Mouse (Mus musculus): ENCODE data around the gene Asb15.

DNA sequence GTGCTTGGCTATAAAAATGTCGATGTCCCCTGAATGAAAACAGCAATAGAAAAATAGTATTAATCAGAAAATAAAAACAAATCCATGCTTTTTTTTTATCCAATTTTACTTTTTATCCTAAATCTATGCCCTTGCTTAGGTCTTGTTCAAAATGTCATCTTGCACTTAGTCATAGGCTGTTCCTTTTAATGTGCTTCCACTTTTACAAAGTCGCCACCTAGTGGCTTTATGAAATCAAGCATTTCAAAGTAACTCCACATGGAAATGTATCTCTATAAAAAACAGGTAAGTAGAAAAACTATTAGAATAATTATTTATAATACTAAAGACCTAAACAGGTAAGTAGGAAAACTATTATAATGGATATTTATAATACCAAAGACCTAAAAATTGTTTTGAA is 11.7 kb upstream of the Asb15 start:
- TF ChIP-seq POLR2A (IDR thresholded peaks at IDR 0.05; ENCODE audit: borderline replicate concordance, extremely low read depth, insufficient read depth, insufficient read length, poor library complexity, severe bottlenecking): no peak
- TF ChIP-seq CTCF (IDR thresholded peaks at IDR 0.05; ENCODE audit: borderline replicate concordance, extremely low read depth, insufficient read depth, insufficient read length): 0 out of 2 replicates have a peak, but pooled peaks have one; percentile 24
